Mouse (Mus musculus): ENCODE data around the gene Gm10663.

DNA sequence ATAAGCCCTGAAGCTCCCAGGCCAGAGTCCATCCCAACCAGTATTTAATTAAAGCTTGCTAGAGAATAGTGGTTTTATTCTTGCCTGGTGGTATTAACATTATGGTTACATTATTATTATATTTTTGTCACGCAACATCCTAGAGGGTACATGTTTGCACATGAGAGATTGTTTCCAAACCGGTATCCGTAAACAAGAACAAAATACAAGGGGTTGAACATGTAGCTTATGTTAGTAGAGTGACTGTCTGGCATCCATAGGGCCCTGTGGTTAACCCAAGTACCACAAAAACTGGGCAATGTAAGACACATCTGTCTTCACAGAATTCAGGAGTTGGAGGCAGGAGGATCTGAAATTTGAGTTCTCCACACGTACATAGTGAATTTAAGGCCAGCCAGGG, 7.8 kb upstream of the Gm10663 start:
- no peak for TF ChIP-seq CTCF (IDR thresholded peaks at IDR 0.05; ENCODE audit: insufficient read depth, low read length)
- no peak for TF ChIP-seq POLR2A (IDR thresholded peaks at IDR 0.05; ENCODE audit: borderline replicate concordance, extremely low read depth, low read depth, low read length)
